Mouse (Mus musculus): ENCODE measurements at regions not wholly inside any gene's neighbourhood (a gene's known extent, or its start where the extent isn't known, plus 50 kb on each side); places are given as distances from the start of the nearest gene placed in this dataset.

- Histone ChIP-seq H3K4me1 (ENCODE audit: control insufficient read depth, insufficient read depth, low read length) (peaks cover 3% of the 10 kb centered on the region; the same call in 1 of the 2 replicates), H3K36me3 (ENCODE audit: control insufficient read depth, insufficient read depth, low read length) (no peaks in the 10 kb centered on the region), H3K9ac (ENCODE audit: low read depth, low read length) (no peak overlapping the region), H3K27ac (no peak overlapping the region), H3K79me2 (replicated peaks; ENCODE audit: control insufficient read depth, insufficient read depth, low read length) (no peaks in the 10 kb centered on the region), H3K27me3 (ENCODE audit: control insufficient read depth, insufficient read depth, low read length) (no peaks in the 10 kb centered on the region), H3K4me3 (no peak overlapping the region)
- intact Hi-C loops (cut with DNase I): no loop called here
- TF ChIP-seq EP300 (IDR thresholded peaks at IDR 0.05; ENCODE audit: insufficient read depth, low read depth, low read length) (no peak), POLR2A (IDR thresholded peaks at IDR 0.05; ENCODE audit: insufficient read depth, low read depth, low read length) (no peak), CTCF (IDR thresholded peaks at IDR 0.05) (no peak)
- no peak for DNase-seq
- 72% methylated on average over 4 of the region's 4 CpGs for WGBS
These were observed 351.4 kb downstream of the Sox9 start for GRCm38 (mm10) chr11:113133407-113133806.

- peaks cover 3% of the 10 kb centered on the region; the same call in 1 of the 2 replicates for H3K4me1 ChIP-seq (ENCODE audit: control insufficient read depth, insufficient read depth, low read length)
- no peak overlapping the region for H3K9ac ChIP-seq (ENCODE audit: low read depth, low read length)
- DNase-seq: no peak
- intact Hi-C loops (cut with DNase I): no loop called here
- H3K79me2 ChIP-seq (replicated peaks; ENCODE audit: control insufficient read depth, insufficient read depth, low read length): no peaks in the 10 kb centered on the region
- WGBS: 65% methylated on average over 5 of the region's 5 CpGs
- no peaks in the 10 kb centered on the region for H3K27me3 ChIP-seq (ENCODE audit: control insufficient read depth, insufficient read depth, low read length)
- no peaks in the 10 kb centered on the region for H3K36me3 ChIP-seq (ENCODE audit: control insufficient read depth, insufficient read depth, low read length)
- no peak overlapping the region for H3K27ac ChIP-seq
- no peak overlapping the region for H3K4me3 ChIP-seq
- TF ChIP-seq EP300 (IDR thresholded peaks at IDR 0.05; ENCODE audit: insufficient read depth, low read depth, low read length) (no peak), POLR2A (IDR thresholded peaks at IDR 0.05; ENCODE audit: insufficient read depth, low read depth, low read length) (no peak), CTCF (IDR thresholded peaks at IDR 0.05) (no peak)
These were observed 353.2 kb downstream of the Sox9 start for GRCm38 (mm10) chr11:113135261-113135660.

DNA sequence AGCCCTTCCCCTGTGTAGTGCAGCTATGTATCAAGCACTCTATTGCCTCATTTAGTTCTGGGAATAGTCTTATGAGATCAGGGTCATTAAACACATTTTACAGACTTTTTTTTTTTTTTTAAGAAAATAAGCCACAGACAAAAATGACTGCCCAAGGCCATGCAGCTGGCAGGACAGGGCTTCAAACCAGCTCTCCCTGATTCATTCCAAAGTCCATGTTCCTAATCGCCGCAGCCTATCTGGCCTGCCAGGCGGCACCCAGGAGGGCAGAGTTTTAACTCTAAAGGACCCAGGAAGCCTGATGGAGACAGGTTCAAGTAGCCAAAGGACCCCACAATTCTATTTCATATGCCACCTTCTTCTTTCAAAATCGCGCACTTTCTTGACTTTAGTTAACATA, 356.4 kb downstream of the Sox9 start:
- H3K4me1 ChIP-seq (ENCODE audit: control insufficient read depth, insufficient read depth, low read length): peaks cover 2% of the 10 kb centered on the region; the same call in 1 of the 2 replicates
- H3K79me2 ChIP-seq (replicated peaks; ENCODE audit: control insufficient read depth, insufficient read depth, low read length): no peaks in the 10 kb centered on the region
- no peak overlapping the region for H3K27ac ChIP-seq
- intact Hi-C loops (cut with DNase I): no loop called here
- H3K36me3 ChIP-seq (ENCODE audit: control insufficient read depth, insufficient read depth, low read length): no peaks in the 10 kb centered on the region
- WGBS: 88% methylated on average over 5 of the region's 5 CpGs
- no peak for TF ChIP-seq EP300 (IDR thresholded peaks at IDR 0.05; ENCODE audit: insufficient read depth, low read depth, low read length)
- TF ChIP-seq POLR2A (IDR thresholded peaks at IDR 0.05; ENCODE audit: insufficient read depth, low read depth, low read length): no peak
- no peak for TF ChIP-seq CTCF (IDR thresholded peaks at IDR 0.05)
- no peak overlapping the region for H3K4me3 ChIP-seq
- no peak for DNase-seq
- no peaks in the 10 kb centered on the region for H3K27me3 ChIP-seq (ENCODE audit: control insufficient read depth, insufficient read depth, low read length)
- no peak overlapping the region for H3K9ac ChIP-seq (ENCODE audit: low read depth, low read length)

DNA sequence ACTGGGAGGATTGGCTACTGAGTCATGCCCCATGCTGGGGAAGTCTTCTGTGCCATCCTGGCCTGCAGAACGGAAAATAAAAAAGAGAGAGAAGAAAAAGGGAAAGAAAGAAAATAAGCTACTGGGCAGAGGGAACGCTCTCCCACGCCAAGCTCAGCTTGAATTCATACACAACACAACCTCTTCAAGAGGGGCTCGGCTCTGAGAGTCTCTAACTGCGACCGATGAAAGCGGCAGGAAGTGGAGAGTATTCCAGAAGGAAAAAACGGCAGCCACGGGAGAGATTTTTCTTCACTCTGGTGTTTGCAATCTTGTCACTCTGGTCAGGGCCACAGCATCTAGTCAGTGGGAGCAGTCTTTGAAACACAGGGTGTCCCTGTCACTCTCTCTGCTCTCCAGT, 358.6 kb downstream of the Sox9 start:
- Histone ChIP-seq H3K4me1 (ENCODE audit: control insufficient read depth, insufficient read depth, low read length) (peaks cover 2% of the 10 kb centered on the region), H3K79me2 (replicated peaks; ENCODE audit: control insufficient read depth, insufficient read depth, low read length) (no peaks in the 10 kb centered on the region), H3K4me3 (no peak overlapping the region), H3K9ac (ENCODE audit: low read depth, low read length) (no peak overlapping the region), H3K27ac (no peak overlapping the region), H3K36me3 (ENCODE audit: control insufficient read depth, insufficient read depth, low read length) (no peaks in the 10 kb centered on the region), H3K27me3 (ENCODE audit: control insufficient read depth, insufficient read depth, low read length) (no peaks in the 10 kb centered on the region)
- intact Hi-C loops (cut with DNase I): no loop called here
- 71% methylated on average over 9 of the region's 9 CpGs for WGBS
- TF ChIP-seq POLR2A (IDR thresholded peaks at IDR 0.05; ENCODE audit: insufficient read depth, low read depth, low read length) (no peak), CTCF (IDR thresholded peaks at IDR 0.05) (no peak), EP300 (IDR thresholded peaks at IDR 0.05; ENCODE audit: insufficient read depth, low read depth, low read length) (no peak)
- no peak for DNase-seq

DNA sequence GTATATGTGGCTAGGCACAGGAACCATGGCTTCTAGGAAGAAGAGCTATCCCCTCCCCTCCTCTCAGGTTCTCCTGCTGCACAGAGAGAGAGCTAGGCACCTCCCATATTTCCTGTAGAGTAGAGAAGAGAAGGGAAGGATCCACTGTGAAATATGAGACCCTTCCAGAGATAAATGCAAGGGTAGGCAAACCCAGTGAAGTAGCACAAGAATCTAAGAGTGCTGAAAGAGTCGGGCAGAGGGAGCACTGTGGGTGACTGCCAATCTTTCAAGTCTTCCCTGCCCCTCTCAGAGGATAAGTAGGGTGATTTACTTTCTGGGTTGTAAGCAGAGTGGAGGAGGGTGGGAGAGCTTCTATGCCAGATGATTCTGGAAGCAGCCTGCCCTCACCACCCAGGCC, 360.8 kb downstream of the Sox9 start:
- Histone ChIP-seq H3K79me2 (replicated peaks; ENCODE audit: control insufficient read depth, insufficient read depth, low read length) (no peaks in the 10 kb centered on the region), H3K36me3 (ENCODE audit: control insufficient read depth, insufficient read depth, low read length) (no peaks in the 10 kb centered on the region), H3K9ac (ENCODE audit: low read depth, low read length) (no peak overlapping the region), H3K27me3 (ENCODE audit: control insufficient read depth, insufficient read depth, low read length) (no peaks in the 10 kb centered on the region), H3K4me1 (ENCODE audit: control insufficient read depth, insufficient read depth, low read length) (peaks cover 2% of the 10 kb centered on the region), H3K4me3 (no peak overlapping the region), H3K27ac (no peak overlapping the region)
- intact Hi-C loops (cut with DNase I): no loop called here
- TF ChIP-seq POLR2A (IDR thresholded peaks at IDR 0.05; ENCODE audit: insufficient read depth, low read depth, low read length) (no peak), EP300 (IDR thresholded peaks at IDR 0.05; ENCODE audit: insufficient read depth, low read depth, low read length) (no peak), CTCF (IDR thresholded peaks at IDR 0.05) (no peak)
- WGBS: 38% methylated on average over 1 of the region's 1 CpGs
- no peak for DNase-seq

DNA sequence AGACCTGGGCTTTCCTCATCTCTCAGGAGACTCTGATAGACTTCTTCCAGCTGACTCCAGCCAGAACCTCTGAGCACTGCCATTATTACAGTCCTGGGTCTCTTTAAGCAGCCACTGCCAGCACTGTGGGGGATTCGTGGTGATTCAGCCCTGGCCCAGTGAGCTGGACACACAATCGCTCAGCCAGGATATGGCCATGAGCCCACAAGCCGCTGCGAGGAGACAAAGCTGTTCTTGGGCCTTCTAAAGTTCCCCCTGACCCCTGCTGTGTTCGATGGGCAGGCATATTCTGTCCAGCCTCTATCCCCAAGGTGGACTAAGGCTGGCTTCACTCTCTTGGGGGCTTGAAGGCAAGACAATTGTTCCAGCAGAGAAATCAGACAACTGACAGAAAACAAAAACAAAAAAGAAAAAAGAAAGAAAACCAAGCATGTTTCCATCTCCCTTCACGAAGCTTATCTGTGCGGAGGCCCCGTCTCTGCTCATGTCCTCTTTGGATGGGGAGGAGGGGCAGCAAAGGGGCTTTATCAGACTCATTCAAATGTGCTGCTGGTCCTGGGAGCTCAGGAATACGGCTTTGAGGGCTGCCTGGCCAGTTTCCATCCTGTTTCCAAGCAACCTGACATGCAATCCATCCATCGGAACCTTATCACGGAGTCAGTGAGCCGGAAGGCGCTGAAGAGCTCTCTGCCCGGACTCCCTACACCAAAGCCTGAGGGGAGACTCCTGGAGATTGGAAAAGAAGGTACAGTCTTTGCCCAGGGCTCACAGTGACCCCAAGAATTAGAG, 362.0 kb downstream of the Sox9 start:
- Histone ChIP-seq H3K27me3 (ENCODE audit: control insufficient read depth, insufficient read depth, low read length) (no peaks in the 10 kb centered on the region), H3K4me3 (no peak overlapping the region), H3K79me2 (replicated peaks; ENCODE audit: control insufficient read depth, insufficient read depth, low read length) (no peaks in the 10 kb centered on the region), H3K27ac (no peak overlapping the region), H3K9ac (ENCODE audit: low read depth, low read length) (no peak overlapping the region), H3K4me1 (ENCODE audit: control insufficient read depth, insufficient read depth, low read length) (peaks cover 2% of the 10 kb centered on the region), H3K36me3 (ENCODE audit: control insufficient read depth, insufficient read depth, low read length) (no peaks in the 10 kb centered on the region)
- no peak for TF ChIP-seq CTCF (IDR thresholded peaks at IDR 0.05)
- no peak for TF ChIP-seq POLR2A (IDR thresholded peaks at IDR 0.05; ENCODE audit: insufficient read depth, low read depth, low read length)
- no peak for TF ChIP-seq EP300 (IDR thresholded peaks at IDR 0.05; ENCODE audit: insufficient read depth, low read depth, low read length)
- peak; percentile 73 to 79 for DNase-seq
- WGBS: 27% methylated on average over 14 of the region's 14 CpGs
- intact Hi-C loops (cut with DNase I): no loop called here
